Mouse (Mus musculus): ENCODE data around the gene Arhgef2. TPM values are rescaled to one million over a fixed set of nuclear protein-coding genes. Genes with fewer than 3 reads are reported as not detected.

The Arhgef2 gene
- total RNA-seq, 2 experiments from 2014 or later: 257 to 264 TPM

DNA sequence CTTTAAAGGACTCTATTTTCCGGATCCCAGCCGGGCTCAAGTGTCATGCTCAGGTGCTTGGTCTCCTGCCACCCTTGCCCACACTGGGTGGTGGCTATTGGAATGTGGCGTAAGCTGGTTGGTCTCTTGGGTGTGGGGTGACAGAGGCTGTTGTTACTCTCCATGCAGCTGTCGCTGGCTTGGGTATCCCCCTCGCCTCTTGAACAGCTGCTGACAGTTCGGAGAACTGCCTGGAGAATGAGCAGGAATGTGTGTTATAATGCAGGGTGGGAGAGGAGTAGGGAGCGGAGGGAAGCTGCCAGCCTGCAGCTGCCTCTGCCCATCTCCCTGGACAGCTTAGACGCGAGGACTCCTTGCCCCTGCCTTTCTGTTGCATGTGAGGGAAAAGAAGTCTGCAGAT lies 24.3 kb downstream of the Arhgef2 start:
- intact Hi-C loops (cut with DNase I): no loop called here
- DNase-seq (ENCODE audit: extremely low spot score in 1 of 2, low spot score in 2 of 2): peak in 1 of 2 experiments; percentile 28

DNA sequence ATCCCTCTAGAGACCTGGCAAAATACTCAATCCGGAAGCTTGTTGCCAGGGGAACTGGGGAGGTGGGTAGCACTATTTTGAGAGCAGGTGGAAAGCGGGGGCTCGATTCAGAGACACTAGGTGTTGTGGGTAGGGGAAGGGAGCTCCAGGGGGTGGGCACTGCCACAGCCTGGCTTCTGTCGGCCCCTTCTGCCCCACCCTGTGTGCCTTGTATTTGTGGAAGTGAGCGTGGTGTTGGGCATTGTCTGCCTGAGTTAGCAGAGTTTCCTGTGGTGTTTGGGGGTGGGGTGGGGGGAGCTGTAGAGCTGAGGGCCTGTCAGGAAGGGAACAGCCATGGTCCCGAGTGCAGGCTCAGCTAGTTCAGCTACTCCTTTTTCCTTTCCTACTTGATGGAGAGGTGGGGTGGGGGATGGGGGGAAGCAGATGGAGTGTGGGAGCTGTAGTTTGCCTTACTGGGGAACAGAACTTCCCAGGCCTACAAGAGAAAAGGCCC lies 25.1 kb downstream of the Arhgef2 start:
- DNase-seq (ENCODE audit: extremely low spot score in 1 of 2, low spot score in 2 of 2): peak in 1 of 2 experiments; percentile 79
- intact Hi-C loops (cut with DNase I): no loop called here

DNA sequence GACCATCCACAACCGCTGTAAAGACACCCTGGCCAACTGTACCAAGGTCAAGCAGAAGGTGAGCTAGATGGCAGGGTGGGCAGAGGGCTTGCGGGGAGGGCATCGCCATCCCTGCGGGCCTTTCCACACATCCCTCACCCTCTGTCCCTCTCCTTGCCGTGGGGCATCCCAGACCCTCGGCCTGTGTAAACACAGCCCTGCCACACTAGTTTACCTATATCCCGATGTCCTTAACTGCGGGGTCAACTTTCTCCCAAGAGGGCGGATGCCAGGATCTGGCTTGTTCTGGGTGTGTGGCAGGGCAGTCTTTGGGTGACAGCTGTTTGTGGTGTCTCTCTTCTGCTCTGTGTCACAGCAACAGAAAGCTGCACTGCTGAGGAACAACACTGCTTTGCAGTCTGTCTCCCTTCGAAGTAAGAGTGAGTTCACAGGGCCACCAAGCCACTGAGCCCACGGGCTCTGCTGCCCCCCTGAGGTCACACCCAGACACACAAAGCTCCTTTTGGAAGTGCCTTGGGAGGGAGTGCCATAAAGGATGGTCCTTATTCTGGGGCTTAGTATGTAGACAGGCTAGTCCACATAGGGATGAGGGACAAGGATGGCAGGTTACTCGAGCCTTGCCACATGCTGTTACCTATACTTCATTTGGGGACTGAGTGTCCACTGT lies 26.3 kb downstream of the Arhgef2 start:
- intact Hi-C loops (cut with DNase I): no loop called here
- DNase-seq (ENCODE audit: extremely low spot score in 1 of 2, low spot score in 2 of 2): no peak

DNA sequence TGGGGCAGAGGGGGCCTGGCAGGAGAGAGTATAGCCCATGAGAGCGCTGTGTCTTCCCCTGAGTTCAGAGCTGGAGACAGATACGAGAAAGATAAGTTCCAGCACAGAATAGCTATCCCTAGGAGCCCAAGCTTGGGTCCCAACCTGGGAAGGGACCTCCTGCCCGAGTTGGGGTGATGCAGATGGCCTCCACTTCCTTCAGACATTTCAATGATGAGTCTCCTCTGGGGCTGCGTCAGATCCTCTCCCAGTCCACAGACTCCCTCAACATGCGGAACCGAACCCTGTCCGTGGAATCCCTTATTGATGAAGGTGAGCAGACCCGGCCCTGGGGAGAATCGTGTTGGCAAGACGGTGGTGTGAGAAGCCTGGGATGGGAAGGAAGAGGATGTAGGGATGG lies 27.3 kb downstream of the Arhgef2 start:
- no peak for DNase-seq (ENCODE audit: extremely low spot score in 1 of 2, low spot score in 2 of 2)
- intact Hi-C loops (cut with DNase I): no loop called here

DNA sequence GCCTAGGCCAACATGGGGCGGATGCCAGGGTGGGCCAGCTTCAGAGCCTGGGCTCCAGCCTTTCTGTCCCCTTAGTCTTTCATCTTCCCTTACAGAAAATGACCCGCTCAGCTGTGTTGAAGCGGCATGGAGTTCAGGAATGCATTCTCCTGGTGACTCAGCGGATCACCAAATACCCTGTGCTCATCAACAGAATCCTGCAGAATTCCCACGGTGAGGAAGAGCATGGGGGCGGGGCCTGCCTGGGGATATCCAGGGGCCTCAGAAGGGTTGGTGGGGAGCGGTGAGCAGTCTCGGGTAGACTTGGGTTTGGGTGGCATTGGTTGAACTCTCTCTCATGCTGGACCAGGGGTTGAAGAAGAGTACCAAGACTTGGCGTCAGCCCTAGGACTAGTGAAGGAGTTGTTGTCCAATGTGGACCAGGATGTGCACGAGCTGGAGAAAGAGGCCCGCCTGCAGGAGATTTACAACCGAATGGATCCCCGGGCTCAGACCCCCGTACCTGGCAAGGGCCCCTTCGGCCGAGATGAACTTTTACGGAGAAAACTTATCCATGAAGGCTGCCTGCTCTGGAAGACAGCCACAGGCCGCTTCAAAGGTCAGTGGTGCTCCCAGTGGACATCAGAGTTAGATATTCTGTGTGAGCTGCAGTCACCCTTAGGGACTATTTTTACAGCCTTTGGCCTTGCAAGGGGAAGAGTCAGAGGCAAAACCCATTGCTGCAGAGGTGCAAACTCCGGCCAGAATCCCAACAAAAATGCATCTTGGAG lies 29.9 kb downstream of the Arhgef2 start:
- intact Hi-C loops (cut with DNase I): no loop called here
- DNase-seq (ENCODE audit: extremely low spot score in 1 of 2, low spot score in 2 of 2): peak in 1 of 2 experiments; percentile 40

DNA sequence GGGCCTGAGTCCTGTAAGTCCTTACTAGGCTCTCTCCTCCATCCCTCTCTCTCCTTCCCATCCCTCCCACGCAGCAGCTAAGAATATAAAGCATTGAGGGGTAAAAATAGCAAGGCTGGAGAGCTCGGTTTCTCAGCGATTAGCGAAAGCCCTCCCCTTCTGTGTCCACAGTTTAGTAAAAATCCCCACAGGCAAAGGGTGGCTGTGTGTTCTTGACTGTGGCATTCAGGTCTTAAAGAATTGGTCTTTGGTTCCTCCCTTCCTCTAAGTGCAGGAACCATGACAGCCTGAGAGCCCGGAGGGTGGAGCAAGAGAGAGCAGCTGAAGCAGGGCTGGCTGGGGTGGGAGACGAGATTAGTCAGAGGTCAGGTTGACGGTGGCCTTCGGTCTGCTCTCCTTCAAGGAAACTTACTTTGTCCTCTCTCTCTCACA lies 30.8 kb downstream of the Arhgef2 start:
- no peak for DNase-seq (ENCODE audit: extremely low spot score in 1 of 2, low spot score in 2 of 2)
- intact Hi-C loops (cut with DNase I): no loop called here

DNA sequence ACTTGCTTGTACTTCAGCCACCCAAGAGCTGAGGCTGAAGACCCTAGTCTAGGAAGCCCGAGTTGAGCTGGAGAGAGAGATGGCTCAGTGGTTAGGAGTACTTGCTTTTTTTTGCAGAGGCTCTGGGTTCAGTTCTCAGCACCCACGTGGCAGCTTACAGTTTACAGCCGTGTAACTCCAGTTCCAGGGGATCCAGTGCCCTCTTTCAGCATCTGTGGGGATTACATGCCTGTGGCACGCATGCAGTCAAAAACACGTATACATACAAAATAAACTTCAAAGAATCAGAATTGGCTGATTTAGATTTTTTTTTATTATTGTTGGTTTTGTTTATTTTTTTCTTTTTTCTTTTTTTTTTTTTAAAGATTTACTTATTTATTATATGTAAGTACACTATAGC lies 31.4 kb downstream of the Arhgef2 start:
- no peak for DNase-seq (ENCODE audit: extremely low spot score in 1 of 2, low spot score in 2 of 2)
- intact Hi-C loops (cut with DNase I): no loop called here

DNA sequence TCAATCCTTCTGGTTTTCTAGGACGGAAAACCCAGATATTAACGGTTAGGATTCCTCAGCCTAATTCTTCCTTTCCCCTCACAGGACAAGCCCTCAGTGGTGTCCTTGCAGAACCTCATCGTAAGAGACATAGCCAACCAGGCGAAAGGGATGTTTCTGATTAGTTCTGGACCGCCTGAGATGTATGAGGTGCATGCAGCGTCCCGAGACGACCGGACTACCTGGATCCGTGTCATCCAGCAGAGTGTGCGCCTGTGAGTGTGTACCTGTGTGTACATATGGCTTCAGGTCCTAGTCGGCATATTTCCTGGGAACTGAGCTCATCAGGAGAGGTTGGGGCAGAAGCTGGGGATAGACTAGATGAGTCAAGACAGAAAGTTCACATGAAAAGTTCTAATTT lies 33.5 kb downstream of the Arhgef2 start:
- no peak for DNase-seq (ENCODE audit: extremely low spot score in 1 of 2, low spot score in 2 of 2)
- intact Hi-C loops (cut with DNase I): no loop called here

DNA sequence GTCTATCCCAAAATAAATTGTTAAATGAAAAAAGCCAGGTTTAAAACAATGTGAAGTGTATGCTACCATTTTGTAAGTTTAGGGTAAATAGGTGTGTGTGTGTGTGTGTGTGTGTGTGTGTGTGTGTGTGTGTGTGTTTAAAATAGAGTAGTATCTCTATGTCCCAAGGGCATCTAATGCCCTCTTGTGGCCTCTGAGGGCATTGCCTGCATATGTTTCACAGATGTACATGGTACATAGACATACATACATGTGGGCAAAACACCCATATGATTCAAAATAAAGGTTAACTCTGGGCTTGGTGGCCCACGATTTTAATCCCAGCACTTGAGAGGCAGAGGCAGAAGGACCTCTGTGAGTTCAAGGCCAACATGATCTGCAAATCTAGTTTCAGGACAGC lies 34.9 kb downstream of the Arhgef2 start:
- peak in 1 of 2 experiments; percentile 69 for DNase-seq (ENCODE audit: extremely low spot score in 1 of 2, low spot score in 2 of 2)
- intact Hi-C loops (cut with DNase I): loop anchor here (5.0 kb wide), 1 partner anchor 33 kb away; the partner anchor contains the start of gene Arhgef2

DNA sequence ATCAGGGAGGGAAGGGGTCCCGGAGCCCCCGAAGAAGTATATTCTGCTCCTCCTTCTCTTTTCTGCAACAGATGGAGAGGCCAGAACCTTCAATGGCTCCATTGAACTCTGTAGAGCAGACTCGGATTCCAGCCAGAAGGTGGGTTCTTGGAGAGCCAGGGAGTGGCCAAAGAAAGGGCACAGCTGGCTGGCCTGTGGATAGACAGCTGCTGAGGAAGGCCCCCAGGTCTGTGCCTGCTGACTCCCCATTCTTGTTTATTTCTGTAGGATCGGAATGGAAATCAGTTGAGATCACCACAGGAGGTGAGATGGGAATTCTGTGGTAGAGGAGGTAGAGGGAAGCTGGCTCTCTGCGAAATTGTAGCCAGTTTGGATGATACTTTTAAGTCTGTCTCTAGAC lies 37.3 kb downstream of the Arhgef2 start:
- DNase-seq (ENCODE audit: extremely low spot score in 1 of 2, low spot score in 2 of 2): no peak
- intact Hi-C loops (cut with DNase I): loop anchor here (5.0 kb wide), 1 partner anchor 36 kb away; the partner anchor contains the start of gene Arhgef2

DNA sequence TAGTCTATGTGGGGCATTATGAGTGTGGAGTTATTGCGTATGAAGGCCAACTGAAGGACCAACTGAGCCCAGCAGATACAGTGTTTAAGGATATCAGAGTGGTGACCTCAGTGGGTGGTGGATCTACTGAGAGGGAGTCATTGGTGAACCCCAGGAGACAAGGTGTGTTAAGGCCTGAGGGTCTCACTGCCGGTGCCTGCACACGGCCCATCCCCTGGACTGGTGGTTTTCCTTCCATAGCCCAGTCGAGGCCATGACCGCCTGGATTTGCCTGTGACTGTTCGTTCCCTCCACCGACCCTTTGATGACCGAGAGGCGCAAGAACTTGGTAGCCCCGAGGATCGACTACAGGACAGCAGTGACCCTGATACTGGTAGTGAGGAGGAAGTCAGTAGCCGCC lies 40.2 kb downstream of the Arhgef2 start:
- DNase-seq (ENCODE audit: extremely low spot score in 1 of 2, low spot score in 2 of 2): peak in 1 of 2 experiments; percentile 21
- intact Hi-C loops (cut with DNase I): no loop called here

DNA sequence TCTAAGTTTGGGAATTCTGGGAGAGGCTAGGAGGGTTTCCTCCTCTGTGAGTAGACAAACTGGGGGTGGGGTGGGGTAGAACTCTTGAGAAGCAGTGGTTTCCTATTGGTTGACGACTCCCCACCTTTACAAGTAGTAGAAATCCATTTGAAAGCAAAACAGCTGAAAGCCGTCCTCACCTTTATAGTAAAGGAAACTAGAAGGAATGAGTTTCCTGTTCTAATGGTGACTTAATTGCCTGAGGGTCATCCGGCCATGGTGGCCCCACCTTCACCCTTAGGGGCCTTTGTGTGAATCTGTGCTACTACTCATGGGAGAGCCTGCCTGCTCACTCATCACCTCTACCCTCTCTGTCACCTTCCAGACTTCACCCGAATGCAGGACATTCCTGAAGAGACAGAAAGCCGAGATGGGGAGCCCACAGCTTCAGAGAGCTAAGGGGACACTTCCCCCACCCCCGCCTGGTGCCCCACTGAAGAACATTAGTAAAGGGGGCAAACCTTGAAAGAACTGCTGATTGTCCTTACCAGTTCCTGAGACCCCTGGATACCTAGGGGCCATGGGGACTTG lies 40.7 kb downstream of the Arhgef2 start:
- no peak for DNase-seq (ENCODE audit: extremely low spot score in 1 of 2, low spot score in 2 of 2)

DNA sequence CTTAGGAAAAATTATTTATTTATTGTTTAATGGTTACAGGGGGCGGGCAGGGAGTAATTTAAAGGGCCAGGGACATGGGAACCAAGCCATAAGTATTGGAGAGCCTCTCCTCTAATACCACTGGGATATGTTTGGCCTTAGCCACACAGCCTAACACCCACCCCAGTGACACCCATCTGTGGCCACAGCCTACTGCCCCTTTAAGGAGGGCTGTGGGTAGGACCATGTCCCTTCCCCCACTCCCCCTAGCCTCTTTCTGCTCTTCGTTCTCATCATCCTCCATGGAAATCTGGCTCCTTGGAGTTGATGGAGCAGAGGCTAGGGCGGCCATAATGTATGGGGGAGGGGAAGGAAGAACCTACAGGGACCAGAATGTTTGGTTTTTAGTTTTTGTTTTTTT lies 41.3 kb downstream of the Arhgef2 start:
- DNase-seq (ENCODE audit: extremely low spot score in 1 of 2, low spot score in 2 of 2): no peak
- intact Hi-C loops (cut with DNase I): no loop called here

More for the DNA sequence above, 40.7 kb downstream of the Arhgef2 start:
- intact Hi-C loops (cut with DNase I): no loop called here

DNA sequence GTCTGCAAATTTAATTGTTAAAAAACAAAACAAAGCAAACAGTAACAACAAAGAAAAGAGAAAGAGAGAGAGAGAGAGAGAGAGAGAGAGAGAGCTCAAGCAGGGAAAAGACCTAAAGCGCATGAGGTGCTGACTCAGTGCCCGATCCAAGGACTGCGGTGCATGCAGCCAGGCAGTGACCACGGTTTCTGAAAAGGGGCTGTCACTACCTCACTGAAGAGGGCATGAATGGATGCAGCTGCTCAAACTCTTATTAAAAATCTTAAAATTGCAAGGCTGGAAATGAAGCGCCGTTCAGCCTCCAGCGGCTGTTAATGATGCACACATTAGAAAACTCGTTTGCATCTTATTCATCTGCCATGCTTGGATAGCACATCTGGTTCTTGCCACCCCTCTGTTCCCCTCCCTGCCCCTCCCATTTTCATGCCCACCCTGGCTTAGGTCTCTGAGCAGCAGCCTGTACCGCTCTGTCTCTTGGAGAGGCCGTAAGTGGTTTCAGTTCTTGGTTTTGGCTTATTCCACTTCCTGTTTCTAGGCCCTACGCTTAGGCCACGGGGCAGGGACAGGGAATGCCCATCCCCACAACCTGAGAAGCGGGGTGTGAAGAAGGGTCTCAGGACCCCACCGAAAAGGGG lies 42.1 kb downstream of the Arhgef2 start:
- DNase-seq (ENCODE audit: extremely low spot score in 1 of 2, low spot score in 2 of 2): no peak
- intact Hi-C loops (cut with DNase I): no loop called here

DNA sequence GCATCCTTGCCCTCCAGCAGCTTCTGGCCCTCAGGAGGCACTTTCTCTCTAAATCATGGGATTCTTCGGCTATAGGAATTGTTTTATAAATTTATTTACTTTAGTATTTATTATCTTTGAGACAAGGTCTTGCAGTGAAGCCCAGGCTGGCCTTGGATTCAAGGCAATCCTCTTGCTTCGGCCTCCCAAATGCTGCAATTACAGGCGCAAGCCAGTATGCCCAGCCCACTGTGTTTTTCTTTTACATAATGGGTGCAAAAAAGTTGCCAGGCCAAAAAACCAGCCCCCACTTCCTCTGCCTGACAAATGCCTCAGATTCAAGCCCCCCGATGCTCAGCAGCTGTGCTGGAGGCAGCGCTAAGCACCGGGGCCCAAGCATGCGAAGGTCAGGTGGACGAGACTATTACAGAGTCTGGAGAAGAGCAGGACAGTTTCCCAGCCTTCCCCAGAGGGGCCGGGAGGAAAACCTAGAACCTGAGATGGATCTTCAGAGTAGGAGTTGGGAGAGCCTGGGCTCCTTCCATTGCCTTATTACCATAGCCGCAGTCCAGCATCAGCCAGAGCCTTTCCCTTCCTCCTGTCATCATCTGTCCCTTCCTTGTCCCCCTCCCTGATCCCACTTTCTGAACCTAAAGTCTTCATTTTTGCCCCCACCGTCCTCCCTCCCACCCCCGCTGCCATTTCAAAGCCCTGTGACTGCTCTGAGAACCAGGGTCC lies 42.8 kb downstream of the Arhgef2 start:
- intact Hi-C loops (cut with DNase I): no loop called here
- DNase-seq (ENCODE audit: extremely low spot score in 1 of 2, low spot score in 2 of 2): no peak

DNA sequence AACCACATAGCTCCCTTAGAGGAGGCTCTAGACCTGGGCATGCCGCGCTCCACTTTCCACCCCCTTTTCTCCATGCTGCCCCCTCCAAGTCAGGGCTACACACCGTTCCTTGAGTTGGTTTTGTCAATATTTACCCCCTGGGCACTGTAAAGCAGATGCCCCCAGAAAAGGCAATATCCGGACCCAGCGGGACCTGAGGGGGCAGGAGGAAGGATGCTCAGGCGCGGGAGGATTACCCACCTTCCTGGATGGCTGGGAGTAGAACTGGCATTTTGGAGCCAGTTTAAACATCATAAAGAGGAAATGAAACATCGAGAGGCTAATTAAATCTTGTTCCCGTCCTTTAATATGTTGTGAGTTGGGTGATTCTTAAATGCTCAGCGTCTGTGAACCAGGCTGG lies 43.4 kb downstream of the Arhgef2 start:
- intact Hi-C loops (cut with DNase I): no loop called here
- peak in 1 of 2 experiments; percentile 22 for DNase-seq (ENCODE audit: extremely low spot score in 1 of 2, low spot score in 2 of 2)

DNA sequence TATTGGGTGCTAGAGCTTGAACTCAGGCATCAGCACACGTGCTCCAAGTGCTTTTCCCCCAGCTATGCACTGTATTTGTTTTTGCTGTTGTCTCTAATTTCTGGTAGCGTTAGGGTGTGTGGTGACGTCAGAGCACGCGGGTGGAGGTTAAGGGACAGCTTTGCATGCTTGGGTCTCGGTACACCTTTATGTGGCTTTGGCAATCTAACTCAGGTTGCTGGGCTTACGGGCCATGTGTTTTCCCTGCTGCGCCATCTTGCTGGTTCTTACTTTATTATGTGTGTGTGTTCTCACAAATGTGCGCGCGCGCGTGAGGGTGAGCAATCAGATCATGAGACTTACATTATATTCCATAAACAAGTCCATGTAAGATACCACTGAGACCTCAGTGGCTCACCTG lies 44.2 kb downstream of the Arhgef2 start:
- intact Hi-C loops (cut with DNase I): no loop called here

DNA sequence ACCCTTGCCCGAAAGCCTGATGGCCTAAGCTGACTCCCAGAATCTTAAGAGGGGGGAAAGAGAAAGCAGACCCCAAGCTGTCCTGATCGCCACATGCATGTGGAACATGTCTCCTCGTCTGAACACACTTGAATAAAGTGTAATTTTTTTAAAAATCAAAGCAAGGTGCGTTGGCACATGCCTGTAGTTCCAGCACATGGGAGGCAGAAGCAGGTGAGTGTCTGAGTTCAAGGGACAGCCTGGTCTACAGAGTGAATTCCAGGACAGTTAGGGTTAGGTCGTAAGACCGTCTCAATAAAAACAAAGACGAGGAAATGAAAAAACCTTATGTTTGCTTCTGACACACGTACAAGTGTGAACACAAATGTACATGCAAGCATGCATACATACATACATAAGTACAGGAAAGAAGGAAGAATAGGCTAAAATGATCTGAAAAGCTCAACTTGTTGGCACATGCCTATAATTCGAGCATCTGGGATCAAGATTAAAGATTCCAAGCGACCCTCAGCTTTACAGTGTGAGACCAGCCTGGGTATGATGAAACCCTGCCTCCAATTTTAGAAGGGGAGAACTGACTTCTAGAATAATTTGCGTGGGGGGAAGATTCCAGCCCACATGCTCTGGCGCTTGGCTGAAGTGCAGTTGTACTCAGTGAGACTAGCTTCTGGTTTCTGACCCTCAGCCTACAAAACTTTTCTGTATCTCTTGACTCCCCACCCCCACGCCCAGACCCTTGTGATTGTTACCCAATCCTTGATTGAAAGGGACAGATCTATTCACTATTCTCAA lies 45.1 kb downstream of the Arhgef2 start:
- intact Hi-C loops (cut with DNase I): no loop called here
- DNase-seq (ENCODE audit: extremely low spot score in 1 of 2, low spot score in 2 of 2): peak in 1 of 2 experiments; percentile 25

More for the DNA sequence above, 44.2 kb downstream of the Arhgef2 start:
- no peak for DNase-seq (ENCODE audit: extremely low spot score in 1 of 2, low spot score in 2 of 2)
